Mouse (Mus musculus) layer of hippocampus, postnatal 14 days (tissue): ENCODE measurements at regions not wholly inside any gene's neighbourhood (a gene's known extent, or its start where the extent isn't known, plus 50 kb on each side); places are given as distances from the start of the nearest gene placed in this dataset.
A peak's percentile ranks its signal among the peaks of the same experiment; 100 is the strongest.

Experiments
- DNase-seq, 2 experiments: peaks; one replicate each; pipeline ENCODE4 v3.0.0; 2021 to 2022; ENCODE audit warnings: low spot score in 2 of 2, mixed read lengths in 1 of 2

DNA sequence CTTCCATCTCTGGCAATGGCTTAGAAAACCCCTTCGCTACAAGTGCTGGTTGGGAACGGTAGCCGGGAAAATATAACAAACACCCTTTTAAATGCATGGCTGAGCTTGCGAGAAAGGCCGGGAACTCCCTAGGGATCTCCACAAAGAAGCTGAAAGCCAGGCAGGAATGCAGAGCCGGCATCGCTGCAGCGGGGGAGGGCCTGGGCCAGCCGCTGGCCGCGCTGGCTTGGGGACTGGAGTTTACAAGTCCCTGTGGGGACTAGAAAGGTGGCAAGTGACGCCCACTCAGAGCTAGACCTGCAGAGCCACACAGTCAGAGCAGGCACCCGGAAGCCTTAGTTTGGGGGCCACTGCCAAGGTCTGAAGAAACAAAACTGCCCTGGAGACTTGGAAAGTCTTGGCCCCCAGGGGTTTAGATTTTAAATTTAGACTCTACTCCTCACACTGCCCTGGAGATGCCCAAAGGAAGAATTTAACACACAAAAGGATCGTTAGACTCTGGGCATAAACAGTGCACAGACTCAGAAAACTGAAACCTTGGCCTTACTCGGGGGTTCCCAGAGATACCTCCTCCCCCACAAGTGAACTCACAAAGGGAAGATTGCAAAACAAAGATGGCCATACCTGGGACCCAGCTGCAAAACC, 59.4 kb downstream of the 1700001O22Rik start:
- DNase-seq: no peak

GRCm38 (mm10) chr2:30743265-30743846, 60.1 kb downstream of the 1700001O22Rik start:
- no peak for DNase-seq

DNA sequence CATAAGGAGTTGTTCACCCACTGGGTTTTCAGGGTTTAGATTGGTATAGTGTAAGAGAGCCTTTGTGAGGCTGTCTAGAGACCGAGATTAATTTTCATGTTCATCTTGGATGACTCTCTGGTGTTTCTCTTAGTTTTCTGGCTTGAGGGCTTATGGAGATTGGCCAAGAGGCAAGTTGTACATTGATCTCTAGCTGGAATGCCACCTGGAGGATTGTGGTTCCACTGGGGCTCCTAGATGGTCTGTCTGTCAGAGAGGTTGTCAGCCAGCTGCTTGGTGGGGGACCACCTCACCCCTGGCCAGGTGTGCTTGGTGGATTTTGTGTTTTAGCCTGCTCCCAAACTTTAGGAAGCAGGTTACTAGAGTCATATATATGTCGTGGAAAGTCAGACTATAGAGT, 62.0 kb downstream of the 1700001O22Rik start:
- DNase-seq: no peak

DNA sequence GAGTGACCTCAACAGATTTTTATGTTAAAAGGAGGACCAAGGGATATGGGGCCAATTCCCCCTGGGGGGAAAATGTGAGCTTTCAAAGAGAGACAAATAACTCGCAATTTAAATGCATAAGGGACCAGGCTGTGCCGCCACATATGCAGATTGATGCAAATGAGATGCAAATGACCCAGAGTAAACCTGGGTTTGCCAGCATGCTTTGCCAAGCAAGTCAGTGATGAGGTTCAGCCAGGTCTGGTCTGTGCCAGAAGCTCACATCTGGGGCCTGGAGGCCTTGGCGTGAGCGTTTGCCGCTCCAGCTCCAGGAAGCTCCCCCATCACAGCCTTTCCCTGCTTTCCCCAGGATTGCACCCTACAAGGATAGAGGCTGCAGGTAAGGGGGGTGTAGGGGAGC, 65.7 kb downstream of the 1700001O22Rik start:
- peak; percentile 43 to 84 for DNase-seq

GRCm38 (mm10) chr2:30736705-30737104, 66.8 kb downstream of the 1700001O22Rik start:
- no peak for DNase-seq

DNA sequence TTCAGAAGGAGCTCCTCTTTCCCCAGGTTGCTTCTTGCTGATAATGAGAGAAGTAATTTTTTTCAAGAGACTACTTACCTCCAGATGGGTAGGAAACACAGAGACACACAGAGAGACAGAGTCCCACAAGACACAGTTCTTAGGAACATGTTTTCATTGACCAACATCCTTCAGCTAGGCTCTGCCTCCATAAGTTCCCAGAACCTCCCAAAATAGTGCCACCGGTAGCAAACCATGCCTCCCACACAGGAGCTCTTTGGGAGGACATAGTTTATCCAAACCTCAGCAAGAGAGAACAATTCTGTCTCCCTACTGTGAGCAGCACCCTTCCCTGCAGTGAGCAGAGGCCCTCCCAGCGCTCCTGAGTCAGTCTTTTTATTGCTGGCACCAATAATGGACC, 67.2 kb downstream of the 1700001O22Rik start:
- no peak for DNase-seq

- no peak for DNase-seq
These were observed 69.6 kb downstream of the 1700001O22Rik start for GRCm38 (mm10) chr2:30733853-30734252.

DNA sequence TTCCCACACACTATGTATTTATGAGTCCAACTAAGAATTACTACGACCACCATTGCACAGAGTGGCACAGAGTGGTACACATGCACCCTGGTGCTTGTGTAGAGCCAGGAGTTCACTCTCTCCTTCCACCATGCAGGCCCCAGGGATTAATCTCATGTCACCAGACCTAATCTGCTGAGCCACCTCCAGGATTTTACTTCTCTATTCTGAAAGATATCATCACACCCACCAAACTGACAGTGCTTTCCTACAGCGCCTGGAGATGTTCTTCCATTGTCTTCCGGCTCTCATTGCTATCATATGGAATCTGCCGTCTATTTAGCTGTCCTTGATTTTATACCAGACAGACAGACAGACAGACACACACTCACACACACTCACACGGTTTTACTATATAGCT, 71.6 kb downstream of the 1700001O22Rik start:
- no peak for DNase-seq

GRCm38 (mm10) chr2:30727948-30728347, 75.5 kb downstream of the 1700001O22Rik start:
- DNase-seq: no peak

- no peak for DNase-seq
These were observed 77.6 kb downstream of the 1700001O22Rik start for GRCm38 (mm10) chr2:30725601-30726489.

DNA sequence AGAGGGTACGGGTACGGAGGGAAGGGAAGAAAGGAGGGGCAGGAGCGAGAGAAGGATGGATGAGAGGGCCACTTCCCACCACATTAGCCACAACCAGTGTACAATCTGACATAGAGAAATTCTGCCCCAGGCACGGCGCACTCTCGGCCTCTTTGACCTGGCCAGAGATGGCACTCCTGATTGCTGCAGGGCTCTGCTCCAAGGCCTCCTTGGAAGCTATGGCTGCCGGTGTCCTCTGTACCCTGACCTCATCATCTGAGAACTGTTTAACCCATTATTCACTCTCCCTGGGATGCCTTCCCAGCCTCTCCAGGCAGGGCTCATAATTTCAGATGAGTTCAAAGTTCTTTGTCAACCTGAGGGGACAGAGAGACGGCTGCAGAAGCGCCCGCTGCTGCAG, 78.3 kb downstream of the 1700001O22Rik start:
- DNase-seq: no peak

DNA sequence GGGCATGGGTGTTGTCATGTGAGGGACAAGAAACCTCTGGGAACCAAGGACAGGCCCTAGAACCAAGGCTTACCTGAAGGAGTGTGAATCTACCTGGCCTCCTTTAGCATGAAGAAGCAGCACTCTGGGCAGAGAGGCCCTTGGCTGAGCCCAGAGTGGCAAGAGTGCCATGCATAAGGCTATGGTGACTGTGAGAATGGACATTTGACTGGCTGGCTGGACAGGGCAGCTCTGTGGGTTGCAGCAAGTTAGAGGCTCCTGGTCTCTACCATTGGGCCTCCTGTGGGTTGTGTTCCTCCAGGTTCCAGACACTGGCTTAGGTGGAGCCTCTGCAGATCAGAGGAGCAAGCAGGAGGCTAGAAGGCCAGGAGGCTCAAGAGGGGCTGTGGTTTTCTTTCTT, 78.9 kb downstream of the 1700001O22Rik start:
- DNase-seq: no peak

- no peak for DNase-seq
These were observed 80.3 kb downstream of the 1700001O22Rik start for GRCm38 (mm10) chr2:30723059-30723587.

GRCm38 (mm10) chr2:30722263-30723050, 81.0 kb downstream of the 1700001O22Rik start:
- peak in 1 of 2 experiments; percentile 63 for DNase-seq

- DNase-seq: peak in 1 of 2 experiments; percentile 74
These were observed 81.8 kb downstream of the 1700001O22Rik start for GRCm38 (mm10) chr2:30721473-30722262.

DNA sequence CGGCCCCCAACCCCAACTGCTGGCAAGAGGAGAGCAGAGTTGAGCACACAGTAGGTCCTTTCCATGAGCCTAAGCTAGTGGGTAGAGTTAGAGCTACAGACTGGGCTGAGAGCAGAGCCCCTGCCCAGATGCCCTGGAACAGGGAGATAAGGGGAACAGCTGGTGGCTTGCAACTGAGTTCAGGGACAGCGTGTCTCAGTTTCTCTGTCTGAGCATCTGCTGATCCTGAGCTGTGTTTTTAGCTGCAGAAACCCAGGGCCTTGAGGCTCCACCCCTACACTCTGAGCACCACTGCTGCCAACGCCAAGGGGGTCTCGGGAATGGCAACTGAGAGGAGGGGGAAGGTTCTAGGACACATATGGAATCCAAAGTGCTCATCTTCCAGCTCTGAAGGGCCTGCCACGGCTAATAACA, 82.4 kb downstream of the 1700001O22Rik start:
- DNase-seq: no peak

DNA sequence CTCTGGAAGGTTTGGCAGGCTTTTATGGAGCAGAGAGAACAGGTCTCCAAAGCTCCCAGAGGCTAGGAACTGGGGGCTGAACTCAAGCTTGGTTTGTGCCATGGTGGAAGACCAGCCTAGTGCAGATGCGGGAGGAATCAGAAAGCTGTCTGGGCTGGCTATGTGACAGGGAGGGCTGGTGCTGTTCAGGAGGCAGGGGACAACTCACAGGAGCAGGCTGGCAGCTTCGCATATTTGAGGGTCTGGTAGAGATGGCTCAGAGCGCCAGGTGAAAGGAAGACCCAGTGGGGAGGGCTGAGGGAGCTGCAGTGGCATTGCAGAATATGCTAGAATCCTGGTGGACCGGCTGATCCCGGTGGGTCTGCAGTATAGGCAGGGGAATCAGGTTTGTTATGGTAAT, 83.2 kb downstream of the 1700001O22Rik start:
- DNase-seq: no peak

- DNase-seq: no peak
These were observed 83.7 kb downstream of the 1700001O22Rik start for GRCm38 (mm10) chr2:30719611-30720290.

DNA sequence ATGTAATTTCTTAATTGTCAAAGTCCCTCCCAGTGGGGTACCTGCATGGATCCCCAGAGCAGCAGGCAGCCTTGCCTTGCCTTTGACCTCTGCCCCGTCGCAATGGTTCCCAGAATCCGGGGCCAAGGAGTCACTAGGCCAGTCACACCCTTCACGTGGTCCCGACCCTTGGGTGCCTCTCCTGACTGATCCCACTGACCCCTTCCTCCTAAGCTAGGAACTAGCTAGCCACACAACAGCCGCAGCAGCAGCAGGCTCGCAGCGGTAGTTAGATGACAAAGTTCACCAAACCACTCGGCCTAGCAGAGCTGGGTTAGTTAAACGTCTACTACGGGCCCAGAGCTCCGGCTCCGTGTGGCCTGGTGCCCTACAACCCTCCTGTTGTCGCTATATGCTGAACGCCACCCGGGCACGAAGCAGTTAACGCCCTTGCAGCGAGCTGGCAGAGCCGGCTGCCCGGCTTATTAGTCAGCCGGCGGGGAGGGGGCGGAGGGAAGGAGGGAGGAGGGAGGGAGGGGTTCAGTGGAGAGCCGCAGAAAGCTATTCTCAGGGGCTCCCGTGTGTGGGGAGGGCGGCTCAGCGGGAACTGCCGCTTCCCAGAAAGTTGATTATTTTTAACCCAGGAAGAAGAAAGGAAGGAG, 84.6 kb downstream of the 1700001O22Rik start:
- DNase-seq: peak; percentile 82 to 86
